Mouse (Mus musculus) embryonic facial prominence, embryonic 12.5 days (tissue): ENCODE measurements around the gene Ano8. TPM values are rescaled to one million over a fixed set of nuclear protein-coding genes. Genes with fewer than 3 reads are reported as not detected.
"Not testable (repeated sequence)": the region's sequence is repeated elsewhere in the genome, so short reads cannot be mapped to it uniquely, and the experiment has no call there.

ENCODE experiments used
- ATAC-seq: fragments of 200-750 bp; cut with Nextera tagmentation; 2 replicates; pipeline ENCODE4 v1.8.0; 2017; ENCODE audit not compliant: insufficient number of reproducible peaks, insufficient read depth, low FRiP score, low TSS enrichment
- H3K27ac ChIP-seq: fragments of 300-500 bp; sonication (generic); 2 replicates; pipeline ENCODE4 v1.5.1; 2016; ENCODE audit warnings: mild to moderate bottlenecking
- H3K27me3 ChIP-seq: fragments of 300-500 bp; sonication (generic); 2 replicates; pipeline ENCODE4 v1.6.1; 2016; ENCODE audit warnings: mild to moderate bottlenecking, moderate library complexity
- H3K36me3 ChIP-seq: fragments of 300-500 bp; sonication (generic); 2 replicates; pipeline ENCODE4 v1.6.1; 2016; ENCODE audit warnings: mild to moderate bottlenecking
- H3K4me1 ChIP-seq: fragments of 300-500 bp; sonication (generic); 2 replicates; pipeline ENCODE4 v1.6.1; 2016
- H3K4me2 ChIP-seq: fragments of 300-500 bp; sonication (generic); replicated peaks from 2 replicates; pipeline ENCODE4 v1.6.1; 2016; ENCODE audit warnings: mild to moderate bottlenecking, moderate library complexity
- H3K4me3 ChIP-seq: fragments of 300-500 bp; sonication (generic); 2 replicates; pipeline ENCODE4 v1.5.1; 2016; ENCODE audit warnings: mild to moderate bottlenecking
- H3K9ac ChIP-seq: fragments of 300-500 bp; sonication (generic); 2 replicates; pipeline ENCODE4 v1.6.1; 2016; ENCODE audit warnings: mild to moderate bottlenecking, moderate library complexity
- H3K9me3 ChIP-seq: fragments of 300-500 bp; sonication (generic); 2 replicates; pipeline ENCODE4 v1.6.1; 2016; ENCODE audit warnings: mild to moderate bottlenecking, moderate library complexity
- WGBS: fragments of 180-500 bp; shearing (Covaris S2); methylation state at CpG from one replicate; pipeline ENCODE4 v1.1.7; 2016; 5-methylcytosine and 5-hydroxymethylcytosine counted together
- polyA plus RNA-seq: library from polyadenylated mRNA; unstranded; fragments of >200 nt; fragmentation: Nextera tagmentation; extraction: Ambion mirVana; gene quantifications from 2 replicates; pipeline ENCODE4 v1.2.1, GENCODE M21; 2016

Gene Ano8
- polyA plus RNA-seq, result 9.6 and 10.7 TPM in 2 replicates

GRCm38 (mm10) chr8:71485142-71486135 is at the start of gene Ano8:
Gene Ano8, minus strand, starts transcription at chr8:71485963.
- no peaks in the 10 kb centered on the region for H3K27me3 ChIP-seq
- H3K9ac ChIP-seq, result peak within 1 kb of the TSS; percentile 90
- H3K9me3 ChIP-seq, result no peaks in the 10 kb centered on the region
- H3K4me2 ChIP-seq, result peak within 1 kb of the TSS; percentile 84
- 5% methylated on average over 57 of the region's 58 CpGs for WGBS
- H3K4me1 ChIP-seq, result peaks cover 25% of the 10 kb centered on the region
- peak within 1 kb of the TSS; percentile 74 for H3K4me3 ChIP-seq
- peaks cover 38% of the 10 kb centered on the region for H3K36me3 ChIP-seq
- H3K27ac ChIP-seq, result peak within 1 kb of the TSS; percentile 74
- peak; percentile 38 for ATAC-seq

- Histone ChIP-seq H3K4me1 (peaks cover 5% of the 10 kb centered on the region), H3K27ac (no peak overlapping the region), H3K4me2 (no peak overlapping the region), H3K4me3 (no peak overlapping the region), H3K9ac (no peak overlapping the region), H3K36me3 (no peaks in the 10 kb centered on the region), H3K9me3 (no peaks in the 10 kb centered on the region), H3K27me3 (0 out of 2 replicates have a peak, but pooled peaks cover 8% of the 10 kb centered on the region)
- ATAC-seq, result no peak
- 33% methylated on average over 3 of the region's 3 CpGs for WGBS
These were observed 48.6 kb upstream of the Ano8 start for GRCm38 (mm10) chr8:71534263-71534810.

- 59% methylated on average over 6 of the region's 12 CpGs for WGBS
- H3K9ac ChIP-seq, H3K4me3 ChIP-seq, H3K36me3 ChIP-seq, H3K9me3 ChIP-seq, H3K4me1 ChIP-seq, H3K4me2 ChIP-seq, ATAC-seq, H3K27ac ChIP-seq: not testable (repeated sequence)
- peaks cover 16% of the 10 kb centered on the region for H3K27me3 ChIP-seq
These were observed 45.1 kb upstream of the Ano8 start for GRCm38 (mm10) chr8:71530735-71531467.

- Histone ChIP-seq H3K36me3 (no peaks in the 10 kb centered on the region), H3K9me3 (no peaks in the 10 kb centered on the region), H3K4me3 (no peak overlapping the region), H3K4me2 (no peak overlapping the region), H3K4me1 (peaks cover 7% of the 10 kb centered on the region; the same call in 1 of the 2 replicates), H3K27me3 (peaks cover 36% of the 10 kb centered on the region), H3K9ac (no peak overlapping the region), H3K27ac (peak overlapping the region; percentile 61; the same call in 1 of the 2 replicates)
- ATAC-seq, result no peak
- WGBS, result 69% methylated on average over 11 of the region's 11 CpGs
These were observed 42.8 kb upstream of the Ano8 start for GRCm38 (mm10) chr8:71528362-71529073.

GRCm38 (mm10) chr8:71527162-71527870 is 41.6 kb upstream of the Ano8 start:
- peaks cover 38% of the 10 kb centered on the region for H3K27me3 ChIP-seq
- no peak overlapping the region for H3K9ac ChIP-seq
- H3K4me1 ChIP-seq, result peaks cover 7% of the 10 kb centered on the region; the same call in 1 of the 2 replicates
- no peak for ATAC-seq
- H3K36me3 ChIP-seq, result no peaks in the 10 kb centered on the region
- WGBS, result 49% methylated on average over 3 of the region's 3 CpGs
- no peaks in the 10 kb centered on the region for H3K9me3 ChIP-seq
- no peak overlapping the region for H3K4me2 ChIP-seq
- H3K4me3 ChIP-seq, result no peak overlapping the region
- 0 out of 2 replicates have a peak overlapping the region, but pooled peaks have one; percentile 25 for H3K27ac ChIP-seq

- no peak overlapping the region for H3K4me2 ChIP-seq
- H3K27me3 ChIP-seq, result peaks cover 38% of the 10 kb centered on the region
- peaks cover 10% of the 10 kb centered on the region; the same call in 1 of the 2 replicates for H3K4me1 ChIP-seq
- no peak overlapping the region for H3K9ac ChIP-seq
- no peaks in the 10 kb centered on the region for H3K36me3 ChIP-seq
- H3K9me3 ChIP-seq, result no peaks in the 10 kb centered on the region
- WGBS, result 8% methylated on average over 6 of the region's 6 CpGs
- H3K4me3 ChIP-seq, result no peak overlapping the region
- ATAC-seq, result no peak
- no peak overlapping the region for H3K27ac ChIP-seq
These were observed 40.5 kb upstream of the Ano8 start for GRCm38 (mm10) chr8:71526272-71526671.

- 9% methylated on average over 46 of the region's 46 CpGs for WGBS
- H3K9ac ChIP-seq, result no peak within 1 kb of the TSS
- H3K9me3 ChIP-seq, result no peaks in the 10 kb centered on the region
- H3K4me1 ChIP-seq, result peaks cover 10% of the 10 kb centered on the region; the same call in 1 of the 2 replicates
- peak within 1 kb of the TSS; percentile 37 for H3K4me2 ChIP-seq
- peaks cover 38% of the 10 kb centered on the region for H3K27me3 ChIP-seq
- ATAC-seq, result no peak
- no peak within 1 kb of the TSS for H3K27ac ChIP-seq
- peak within 1 kb of the TSS; percentile 15; the same call in 1 of the 2 replicates for H3K4me3 ChIP-seq
- no peaks in the 10 kb centered on the region for H3K36me3 ChIP-seq
These were observed 39.7 kb upstream of the Ano8 start, which contains the start of gene Ccdc194 for GRCm38 (mm10) chr8:71525226-71526050. Gene Ccdc194, minus strand, starts transcription at chr8:71525711.

GRCm38 (mm10) chr8:71521634-71522033 is 35.9 kb upstream of the Ano8 start:
- peak overlapping the region; percentile 30 for H3K4me2 ChIP-seq
- no peaks in the 10 kb centered on the region for H3K9me3 ChIP-seq
- ATAC-seq, result peak; percentile 80
- WGBS, result 5% methylated on average over 17 of the region's 17 CpGs
- no peak overlapping the region for H3K4me3 ChIP-seq
- no peak overlapping the region for H3K27ac ChIP-seq
- H3K27me3 ChIP-seq, result peaks cover 31% of the 10 kb centered on the region
- H3K9ac ChIP-seq, result no peak overlapping the region
- H3K4me1 ChIP-seq, result peaks cover 10% of the 10 kb centered on the region; the same call in 1 of the 2 replicates
- no peaks in the 10 kb centered on the region for H3K36me3 ChIP-seq

- H3K4me3 ChIP-seq, H3K27ac ChIP-seq, H3K4me1 ChIP-seq, H3K9ac ChIP-seq, H3K4me2 ChIP-seq, H3K9me3 ChIP-seq, H3K36me3 ChIP-seq, H3K27me3 ChIP-seq, ATAC-seq: not testable (repeated sequence)
- WGBS, result 36% methylated on average over 9 of the region's 10 CpGs
These were observed 33.5 kb upstream of the Ano8 start for GRCm38 (mm10) chr8:71519037-71519825.
